Comparison of ENCODE assay signal across 8 mouse cellular contexts in the genomic region with DNA sequence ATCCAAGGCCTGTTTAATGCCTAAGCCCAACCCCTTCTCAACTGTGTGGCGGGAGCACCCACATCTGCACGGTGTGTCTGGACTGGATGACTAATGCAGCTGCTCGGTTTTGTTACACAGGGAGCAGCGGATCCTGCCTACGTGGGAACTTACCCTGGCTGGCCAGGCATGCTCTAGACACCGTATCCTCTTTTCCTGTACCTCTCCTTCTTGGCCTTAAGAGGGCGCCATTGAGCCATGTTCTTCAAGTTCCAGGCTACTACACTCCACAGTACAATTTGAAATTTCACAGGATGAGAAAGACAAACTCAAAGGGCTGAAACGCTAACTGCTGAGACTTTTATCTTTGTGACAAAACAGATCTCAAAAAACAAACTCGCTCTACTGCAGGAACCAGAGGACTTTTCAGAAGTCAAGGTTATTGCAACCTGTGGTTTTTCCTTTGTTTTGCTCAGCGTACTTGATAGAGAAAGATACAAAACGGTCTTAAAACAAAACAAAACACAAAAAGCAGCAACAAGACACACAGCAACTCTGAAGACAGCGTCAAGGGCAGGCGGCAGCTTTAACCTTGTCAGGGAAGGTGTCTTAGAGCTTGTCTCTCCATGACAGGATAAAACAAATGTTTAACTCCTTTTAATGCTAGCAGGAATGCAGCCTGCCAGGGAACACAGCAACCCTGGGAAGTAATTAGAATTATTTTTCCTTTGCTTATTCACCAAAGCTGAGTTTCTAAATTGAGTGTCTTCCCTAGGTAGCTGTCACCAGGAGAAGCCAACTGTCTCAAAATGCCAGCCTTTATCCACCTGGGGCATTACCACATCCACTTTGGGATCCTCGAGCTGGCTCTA. TPM values are rescaled to one million over a fixed set of nuclear protein-coding genes. Genes with fewer than 3 reads are reported as not detected.
DNase-seq lines count a peak whose midpoint lies in the region; ATAC-seq lines count a peak whose summit lies in the region.

No protein-coding gene starts in this region.

- no peak overlapping the region for H3K4me3 ChIP-seq in intestine, embryonic 15.5 days (replicated peaks)

- peak; percentile 76 for DNase-seq in 3134 (ENCODE audit: extremely low read depth, insufficient read length, low spot score)
- DNase-seq in adrenal gland, postnatal 10 days: peak; percentile 76
- peak; percentile 85 for DNase-seq in embryo, embryonic 9.5 days (ENCODE audit: extremely low spot score)
- peak; percentile 36 to 38 for DNase-seq in gastrocnemius, postnatal 36 days
- DNase-seq in left cerebral cortex, postnatal 10 days (ENCODE audit: extremely low spot score in 1 of 2, low spot score in 2 of 2): peak; percentile 73 to 87
- DNase-seq in right cerebral cortex, postnatal 10 days (ENCODE audit: low spot score in 2 of 2): peak; percentile 77 to 87

- WGBS in intestine, embryonic 15.5 days: 12% methylated on average over 14 of the region's 14 CpGs

- no peaks in the 10 kb centered on the region for H3K27me3 ChIP-seq in intestine, embryonic 15.5 days (replicated peaks)

- peaks cover 14% of the 10 kb centered on the region for H3K4me1 ChIP-seq in intestine, embryonic 15.5 days (replicated peaks)

- H3K4me2 ChIP-seq in intestine, embryonic 15.5 days (replicated peaks): peak overlapping the region; percentile 20; the same call in 1 of the 2 replicates

- H3K36me3 ChIP-seq in intestine, embryonic 15.5 days: no peaks in the 10 kb centered on the region

- ATAC-seq in intestine, embryonic 15.5 days: peak; percentile 93
- ATAC-seq in megakaryocyte progenitor cell, adult 5-6 weeks (replicated peaks; ENCODE audit: poor library complexity): peak; percentile 95

- H3K27ac ChIP-seq in intestine, embryonic 15.5 days: no peak overlapping the region

- H3K9ac ChIP-seq in intestine, embryonic 15.5 days: no peak overlapping the region

- no peaks in the 10 kb centered on the region for H3K9me3 ChIP-seq in intestine, embryonic 15.5 days

- intact Hi-C loops in gastrocnemius, postnatal 36 days (cut with DNase I): loop anchor here (2.0 to 10.0 kb wide), 3 partner anchors 263 to 655 kb away; no protein-coding TSS in a partner anchor
- intact Hi-C loops in left cerebral cortex, postnatal 10 days (cut with DNase I): loop anchor here (2.0 to 5.0 kb wide), 3 partner anchors 349 to 655 kb away; no protein-coding TSS in a partner anchor

RNA-seq across cellular contexts. Expression of gene Ets1, which starts 44.1 kb away (rescaled TPM):
- total RNA-seq in adrenal gland, postnatal 10 days (2021): 10 to 100 TPM; 75.0 to 82.4 TPM
- total RNA-seq in gastrocnemius, postnatal 36 days (2021): 10 to 100 TPM; 17.2 to 17.4 TPM
- 38.5 and 43.0 TPM in 2 replicates for polyA plus RNA-seq in intestine, embryonic 15.5 days (2015; fragmentation: Nextera tagmentation; extraction: Ambion mirVana)
- total RNA-seq in left cerebral cortex, postnatal 10 days (2021): 10 to 100 TPM; 19.0 to 24.7 TPM
- 5.4 and 6.8 TPM in 2 replicates for total RNA-seq in megakaryocyte progenitor cell, adult 5-6 weeks (2015)
- 12.6 and 16.3 TPM in 2 replicates for total RNA-seq in megakaryocyte progenitor cell, adult 5-6 weeks (2017)

RNA-seq across cellular contexts. Expression of gene Fli1, which starts 49.3 kb away (rescaled TPM):
- 10 to 100 TPM; 37.9 to 41.2 TPM for total RNA-seq in adrenal gland, postnatal 10 days (2021)
- 1 to 10 TPM; 6.8 to 9.1 TPM for total RNA-seq in gastrocnemius, postnatal 36 days (2021)
- polyA plus RNA-seq in intestine, embryonic 15.5 days (2015; fragmentation: Nextera tagmentation; extraction: Ambion mirVana): 12.6 and 14.4 TPM in 2 replicates
- total RNA-seq in left cerebral cortex, postnatal 10 days (2021): 10 to 100 TPM in 1 of 2 experiments, 1 to 10 TPM in 1; 8.6 to 12.0 TPM
- total RNA-seq in megakaryocyte progenitor cell, adult 5-6 weeks (2015): 80.2 and 93.2 TPM in 2 replicates
- total RNA-seq in megakaryocyte progenitor cell, adult 5-6 weeks (2017): 104 and 107 TPM in 2 replicates
